Mouse (Mus musculus): ENCODE measurements at regions not wholly inside any gene's neighbourhood (a gene's known extent, or its start where the extent isn't known, plus 50 kb on each side); places are given as distances from the start of the nearest gene placed in this dataset.

- H3K4me1 ChIP-seq (replicated peaks; ENCODE audit: control insufficient read depth, insufficient read depth, low read length): no peaks in the 10 kb centered on the region
- WGBS: 4% methylated on average over 10 of the region's 10 CpGs
- no peak overlapping the region for H3K4me2 ChIP-seq (ENCODE audit: low read length)
- H3K9ac ChIP-seq (replicated peaks; ENCODE audit: low read depth, low read length): no peak overlapping the region
- peak; percentile 75 for ATAC-seq
- H3K27ac ChIP-seq (ENCODE audit: low read length): no peak overlapping the region
- H3K36me3 ChIP-seq (ENCODE audit: control insufficient read depth, insufficient read depth): no peaks in the 10 kb centered on the region
- no peak overlapping the region for H3K4me3 ChIP-seq (replicated peaks; ENCODE audit: low read length)
- H3K9me3 ChIP-seq (ENCODE audit: control insufficient read depth, low read length): no peaks in the 10 kb centered on the region
- H3K27me3 ChIP-seq (replicated peaks; ENCODE audit: control insufficient read depth, insufficient read depth, low read length): no peaks in the 10 kb centered on the region
Measured at GRCm38 (mm10) chr14:72371702-72372277, 119.8 kb downstream of the Gm9195 start.

- Histone ChIP-seq H3K4me2 (ENCODE audit: low read length) (no peak overlapping the region), H3K36me3 (ENCODE audit: control insufficient read depth, insufficient read depth) (no peaks in the 10 kb centered on the region), H3K27ac (ENCODE audit: low read length) (no peak overlapping the region), H3K9me3 (ENCODE audit: control insufficient read depth, low read length) (no peaks in the 10 kb centered on the region), H3K27me3 (replicated peaks; ENCODE audit: control insufficient read depth, insufficient read depth, low read length) (no peaks in the 10 kb centered on the region), H3K4me1 (replicated peaks; ENCODE audit: control insufficient read depth, insufficient read depth, low read length) (peaks cover 8% of the 10 kb centered on the region), H3K9ac (replicated peaks; ENCODE audit: low read depth, low read length) (no peak overlapping the region), H3K4me3 (replicated peaks; ENCODE audit: low read length) (no peak overlapping the region)
- ATAC-seq: peak; percentile 54; the same call in 1 of the 2 replicates
- 70% methylated on average over 4 of the region's 4 CpGs for WGBS
Measured at GRCm38 (mm10) chr14:72360829-72361520, 130.7 kb downstream of the Gm9195 start.

- Histone ChIP-seq H3K4me2 (ENCODE audit: low read length) (no peak overlapping the region), H3K36me3 (ENCODE audit: control insufficient read depth, insufficient read depth) (no peaks in the 10 kb centered on the region), H3K27ac (ENCODE audit: low read length) (no peak overlapping the region), H3K4me3 (replicated peaks; ENCODE audit: low read length) (no peak overlapping the region), H3K9ac (replicated peaks; ENCODE audit: low read depth, low read length) (no peak overlapping the region), H3K9me3 (ENCODE audit: control insufficient read depth, low read length) (no peaks in the 10 kb centered on the region), H3K27me3 (replicated peaks; ENCODE audit: control insufficient read depth, insufficient read depth, low read length) (no peaks in the 10 kb centered on the region), H3K4me1 (replicated peaks; ENCODE audit: control insufficient read depth, insufficient read depth, low read length) (peaks cover 8% of the 10 kb centered on the region)
- 73% methylated on average over 7 of the region's 7 CpGs for WGBS
- ATAC-seq: no peak
Measured at GRCm38 (mm10) chr14:72360181-72360580, 131.5 kb downstream of the Gm9195 start.

DNA sequence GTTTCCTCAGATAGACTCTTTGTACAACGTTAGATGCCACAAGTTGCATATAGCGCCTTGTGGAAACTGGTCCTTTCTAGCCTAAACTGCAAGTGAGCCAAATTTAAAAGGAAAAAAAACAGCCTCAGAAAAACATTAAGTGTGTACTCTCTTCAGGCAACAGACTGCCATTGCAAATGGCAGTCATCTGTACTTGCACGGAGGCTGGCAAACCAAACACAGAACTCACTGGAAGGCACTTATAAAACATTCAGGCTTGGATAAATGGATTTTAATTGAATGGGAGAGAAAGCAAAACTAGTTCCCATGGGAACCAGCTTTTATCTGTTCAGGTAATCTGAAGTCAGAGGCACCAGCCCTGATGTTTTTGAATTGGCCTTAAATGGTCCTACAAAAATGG, 133.7 kb downstream of the Gm9195 start:
- Histone ChIP-seq H3K27ac (ENCODE audit: low read length) (no peak overlapping the region), H3K27me3 (replicated peaks; ENCODE audit: control insufficient read depth, insufficient read depth, low read length) (no peaks in the 10 kb centered on the region), H3K36me3 (ENCODE audit: control insufficient read depth, insufficient read depth) (no peaks in the 10 kb centered on the region), H3K4me3 (replicated peaks; ENCODE audit: low read length) (no peak overlapping the region), H3K9me3 (ENCODE audit: control insufficient read depth, low read length) (no peaks in the 10 kb centered on the region), H3K4me1 (replicated peaks; ENCODE audit: control insufficient read depth, insufficient read depth, low read length) (peaks cover 8% of the 10 kb centered on the region), H3K4me2 (ENCODE audit: low read length) (no peak overlapping the region), H3K9ac (replicated peaks; ENCODE audit: low read depth, low read length) (no peak overlapping the region)
- WGBS: 69% methylated on average over 3 of the region's 3 CpGs
- ATAC-seq: 0 out of 2 replicates have a peak, but pooled peaks have one; percentile 52

GRCm38 (mm10) chr14:72342181-72342580, 149.5 kb downstream of the Gm9195 start:
- 19% methylated on average over 5 of the region's 5 CpGs for WGBS

DNA sequence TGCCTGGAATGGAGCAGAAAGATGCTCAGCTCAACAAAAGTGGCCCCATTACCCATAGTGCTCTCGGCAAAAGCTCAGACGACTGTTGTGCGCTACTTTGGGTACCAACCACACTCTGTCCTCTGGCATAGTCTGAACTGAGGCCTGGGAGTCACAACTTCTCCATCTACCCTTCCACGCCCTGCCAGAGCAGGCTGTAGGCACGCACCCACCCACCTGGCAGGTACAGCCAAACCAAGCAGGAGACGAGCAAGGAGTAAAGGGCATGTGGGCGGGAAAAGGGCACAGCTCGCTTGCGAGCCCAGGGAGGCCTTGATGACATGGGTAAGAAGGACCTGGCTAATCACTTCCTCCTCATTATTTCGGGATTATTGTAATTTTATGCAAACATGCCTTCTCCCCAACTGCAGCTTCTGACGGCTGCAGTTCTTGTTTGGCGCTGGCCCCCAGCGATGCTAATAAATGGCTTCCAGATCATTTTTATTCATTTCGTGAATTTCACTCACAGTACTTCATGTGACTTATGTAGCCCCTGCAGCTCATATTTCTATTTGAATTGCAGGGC, 150.0 kb downstream of the Gm9195 start:
- H3K9me3 ChIP-seq (ENCODE audit: control insufficient read depth, low read length): no peaks in the 10 kb centered on the region
- H3K4me2 ChIP-seq (ENCODE audit: low read length): peak overlapping the region; percentile 19
- H3K4me3 ChIP-seq (replicated peaks; ENCODE audit: low read length): no peak overlapping the region
- H3K27me3 ChIP-seq (replicated peaks; ENCODE audit: control insufficient read depth, insufficient read depth, low read length): no peaks in the 10 kb centered on the region
- peak; percentile 84 for ATAC-seq
- H3K36me3 ChIP-seq (ENCODE audit: control insufficient read depth, insufficient read depth): no peaks in the 10 kb centered on the region
- WGBS: 26% methylated on average over 14 of the region's 14 CpGs
- peaks cover 10% of the 10 kb centered on the region for H3K4me1 ChIP-seq (replicated peaks; ENCODE audit: control insufficient read depth, insufficient read depth, low read length)
- no peak overlapping the region for H3K9ac ChIP-seq (replicated peaks; ENCODE audit: low read depth, low read length)
- no peak overlapping the region for H3K27ac ChIP-seq (ENCODE audit: low read length)

More at GRCm38 (mm10) chr14:72342181-72342580, 149.5 kb downstream of the Gm9195 start:
- Histone ChIP-seq H3K4me1 (replicated peaks; ENCODE audit: control insufficient read depth, insufficient read depth, low read length) (peaks cover 10% of the 10 kb centered on the region), H3K4me3 (replicated peaks; ENCODE audit: low read length) (no peak overlapping the region), H3K36me3 (ENCODE audit: control insufficient read depth, insufficient read depth) (no peaks in the 10 kb centered on the region), H3K9ac (replicated peaks; ENCODE audit: low read depth, low read length) (no peak overlapping the region), H3K9me3 (ENCODE audit: control insufficient read depth, low read length) (no peaks in the 10 kb centered on the region), H3K27ac (ENCODE audit: low read length) (no peak overlapping the region), H3K27me3 (replicated peaks; ENCODE audit: control insufficient read depth, insufficient read depth, low read length) (no peaks in the 10 kb centered on the region), H3K4me2 (ENCODE audit: low read length) (peak overlapping the region; percentile 19)
- ATAC-seq: peak; percentile 81

DNA sequence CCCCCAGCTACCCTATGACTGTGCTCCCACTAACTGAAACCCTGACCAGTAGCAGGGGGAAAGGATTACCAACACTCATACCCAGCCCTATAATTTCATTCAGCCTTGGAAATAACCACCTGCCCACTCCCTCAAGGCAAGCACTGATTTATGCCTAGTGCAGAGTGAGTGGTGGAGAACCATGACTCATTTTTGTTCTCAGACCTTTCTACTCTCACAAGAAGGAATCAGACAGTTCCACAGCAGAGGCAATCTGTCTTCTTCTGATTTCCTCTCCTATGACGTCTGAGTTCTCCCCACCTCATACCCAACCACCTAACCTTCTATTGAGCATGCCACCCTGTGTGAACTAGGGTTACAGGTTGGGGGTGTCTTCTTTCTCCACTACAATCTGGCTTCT, 153.6 kb downstream of the Gm9195 start:
- 84% methylated on average over 1 of the region's 1 CpGs for WGBS
- Histone ChIP-seq H3K4me2 (ENCODE audit: low read length) (no peak overlapping the region), H3K36me3 (ENCODE audit: control insufficient read depth, insufficient read depth) (no peaks in the 10 kb centered on the region), H3K27ac (ENCODE audit: low read length) (no peak overlapping the region), H3K4me1 (replicated peaks; ENCODE audit: control insufficient read depth, insufficient read depth, low read length) (peaks cover 10% of the 10 kb centered on the region), H3K9ac (replicated peaks; ENCODE audit: low read depth, low read length) (no peak overlapping the region), H3K4me3 (replicated peaks; ENCODE audit: low read length) (no peak overlapping the region), H3K27me3 (replicated peaks; ENCODE audit: control insufficient read depth, insufficient read depth, low read length) (no peaks in the 10 kb centered on the region), H3K9me3 (ENCODE audit: control insufficient read depth, low read length) (no peaks in the 10 kb centered on the region)
- no peak for ATAC-seq

DNA sequence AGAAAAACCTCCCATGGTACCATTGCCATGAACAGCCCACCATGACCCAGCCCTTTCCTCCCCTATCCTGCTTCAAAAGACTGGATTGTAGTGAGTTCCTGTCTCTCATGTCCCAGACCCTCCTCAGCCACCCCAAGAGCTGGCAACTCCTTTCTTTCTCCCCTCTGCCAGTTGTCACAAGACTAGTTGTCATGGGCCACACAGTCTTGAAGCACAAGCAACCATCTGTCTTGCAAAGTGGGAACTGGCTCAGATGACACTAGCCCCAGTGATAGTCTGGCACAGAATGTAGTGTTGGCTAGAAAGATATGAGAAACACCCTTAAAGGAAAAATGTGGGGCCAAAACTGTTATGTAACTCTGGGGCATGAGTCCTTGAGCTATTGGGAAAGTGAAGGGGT, 187.8 kb downstream of the Gm9195 start:
- no peak overlapping the region for H3K27ac ChIP-seq (ENCODE audit: low read length)
- H3K4me1 ChIP-seq (replicated peaks; ENCODE audit: control insufficient read depth, insufficient read depth, low read length): peaks cover 3% of the 10 kb centered on the region; the same call in 1 of the 2 replicates
- H3K4me3 ChIP-seq (replicated peaks; ENCODE audit: low read length): no peak overlapping the region
- no peak overlapping the region for H3K9ac ChIP-seq (replicated peaks; ENCODE audit: low read depth, low read length)
- peak; percentile 90 for ATAC-seq
- H3K9me3 ChIP-seq (ENCODE audit: control insufficient read depth, low read length): no peaks in the 10 kb centered on the region
- H3K36me3 ChIP-seq (ENCODE audit: control insufficient read depth, insufficient read depth): no peaks in the 10 kb centered on the region
- H3K4me2 ChIP-seq (ENCODE audit: low read length): no peak overlapping the region
- no peaks in the 10 kb centered on the region for H3K27me3 ChIP-seq (replicated peaks; ENCODE audit: control insufficient read depth, insufficient read depth, low read length)

- Histone ChIP-seq H3K27me3 (replicated peaks; ENCODE audit: control insufficient read depth, insufficient read depth, low read length) (no peaks in the 10 kb centered on the region), H3K4me2 (ENCODE audit: low read length) (no peak overlapping the region), H3K4me3 (replicated peaks; ENCODE audit: low read length) (no peak overlapping the region), H3K9me3 (ENCODE audit: control insufficient read depth, low read length) (no peaks in the 10 kb centered on the region), H3K4me1 (replicated peaks; ENCODE audit: control insufficient read depth, insufficient read depth, low read length) (peaks cover 3% of the 10 kb centered on the region; the same call in 1 of the 2 replicates), H3K9ac (replicated peaks; ENCODE audit: low read depth, low read length) (no peak overlapping the region), H3K36me3 (ENCODE audit: control insufficient read depth, insufficient read depth) (no peaks in the 10 kb centered on the region), H3K27ac (ENCODE audit: low read length) (no peak overlapping the region)
- ATAC-seq: no peak
- WGBS: 75% methylated on average over 1 of the region's 1 CpGs
Measured at GRCm38 (mm10) chr14:72300026-72300425, 191.6 kb downstream of the Gm9195 start.

Measured in forebrain, embryonic 16.5 days (tissue).